Mouse (Mus musculus) neutrophil, adult 83 days (primary cell): ENCODE results near the gene Nr1i3. TPM values are rescaled to one million over a fixed set of nuclear protein-coding genes. Genes with fewer than 3 reads are reported as not detected.

Experiments
- total RNA-seq, 2 experiments: library from RNA; stranded (reverse); gene quantifications; one replicate each; pipeline ENCODE4 v1.2.4; 2023

Nr1i3 gene
- total RNA-seq: not detected

DNA sequence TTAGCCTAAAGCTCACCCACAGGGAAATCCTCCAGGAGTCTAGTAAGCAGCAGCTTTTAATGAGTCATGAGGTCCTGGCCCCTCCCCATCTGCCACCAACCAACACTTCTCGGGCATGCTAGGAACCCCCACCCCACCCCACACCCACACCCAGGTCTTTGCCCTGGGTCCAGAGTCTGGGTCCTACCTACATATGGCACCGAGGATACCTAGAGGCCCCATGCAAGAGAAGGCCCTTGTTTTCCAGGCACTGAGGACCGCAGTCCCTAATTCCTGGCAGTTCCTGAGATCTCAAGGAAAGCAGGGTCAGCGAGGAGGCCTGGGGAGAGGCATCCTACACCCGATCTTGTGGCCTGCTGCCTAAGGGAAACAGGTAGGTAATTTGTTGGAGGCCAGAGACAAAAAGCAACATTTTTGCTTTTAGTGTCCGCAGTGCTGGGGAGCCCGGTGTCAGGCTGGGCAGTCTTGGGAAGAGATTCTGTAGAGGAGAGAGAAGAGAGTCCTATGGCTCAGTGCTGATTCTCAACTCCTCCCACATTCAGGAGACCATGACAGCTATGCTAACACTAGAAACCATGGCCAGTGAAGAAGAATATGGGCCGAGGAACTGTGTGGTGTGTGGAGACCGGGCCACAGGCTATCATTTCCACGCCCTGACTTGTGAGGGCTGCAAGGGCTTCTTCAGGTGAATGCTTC is at the start of gene Nr1i3:
TSS of gene Nr1i3 (plus strand) at position 170 of the 696 bp plus-strand sequence.

DNA sequence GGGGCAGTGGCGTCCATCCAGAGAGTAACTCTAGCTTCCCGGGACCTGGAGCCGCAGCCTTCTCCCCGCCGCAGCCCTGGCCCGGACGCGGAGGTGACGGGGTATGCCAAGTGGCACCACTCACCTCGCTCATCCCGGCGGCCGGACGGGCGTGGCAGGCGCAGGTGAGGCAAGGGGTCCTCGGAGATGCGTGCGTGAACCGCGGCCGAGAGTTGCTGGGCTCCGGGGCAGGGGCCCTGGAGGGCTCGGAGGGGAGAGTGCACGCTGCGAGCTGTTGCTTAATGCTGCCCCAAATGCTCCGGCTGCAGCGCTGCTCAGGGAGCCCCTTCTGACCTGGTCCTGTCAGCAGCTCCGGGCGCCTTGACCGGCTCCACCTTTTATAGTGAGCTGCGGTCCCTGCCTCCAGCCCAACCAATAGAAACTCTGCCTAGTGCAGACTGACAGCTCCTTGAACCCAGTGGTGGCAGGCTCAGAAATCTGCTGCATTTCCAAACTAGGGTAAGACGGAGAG is 17.8 kb upstream of the Nr1i3 start, which contains the start of gene Pcp4l1:
TSS of gene Pcp4l1 (minus strand) at position 382 of the 511 bp plus-strand sequence.

DNA sequence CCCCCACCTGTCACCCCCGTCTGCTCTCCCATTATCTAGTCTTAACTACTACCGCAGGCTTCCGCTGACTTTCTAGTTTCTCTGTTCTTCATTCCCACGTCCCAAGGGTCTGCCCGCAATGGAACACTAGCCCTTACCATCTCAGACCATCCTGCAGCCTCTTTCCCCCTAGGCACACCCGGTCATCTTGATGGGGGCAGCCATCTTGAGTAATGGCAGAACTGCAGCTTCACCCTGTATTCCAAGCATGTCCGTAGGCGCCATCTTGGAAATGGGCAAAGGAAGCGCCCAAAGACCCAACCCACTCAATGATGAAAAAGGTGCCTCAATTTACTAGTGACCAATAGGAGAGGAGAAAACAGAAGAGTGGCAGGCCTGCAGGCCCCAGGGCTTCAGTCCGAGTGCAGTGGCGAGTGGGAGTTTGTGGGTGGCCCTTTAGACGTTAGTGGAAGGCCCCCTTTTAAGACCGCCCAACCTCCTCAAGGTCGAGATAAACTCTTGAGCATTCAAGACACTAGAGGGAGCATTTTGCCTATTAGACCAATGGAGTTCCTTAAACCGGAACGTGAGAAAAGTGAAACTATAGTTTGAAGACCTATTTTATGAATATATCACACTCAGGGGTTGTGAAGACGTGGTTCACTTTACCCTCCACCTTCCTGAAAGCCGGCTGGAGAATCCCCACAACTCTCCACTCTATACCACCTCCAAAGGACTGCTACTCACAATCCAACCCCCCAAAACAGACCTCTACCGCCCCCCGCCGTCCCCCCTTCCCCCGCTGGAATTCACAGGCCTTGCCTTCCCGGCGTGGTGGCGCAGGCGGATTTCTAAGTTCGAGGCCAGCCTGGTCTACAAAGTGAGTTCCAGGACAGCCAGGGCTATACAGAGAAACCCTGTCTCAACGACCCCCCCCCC is 8.7 kb downstream of the Nr1i3 start, which contains the start of gene Tomm40l:
TSS of gene Tomm40l (minus strand) at position 277 of the 918 bp plus-strand sequence.

GRCm38 (mm10) chr1:171224857-171225256 is 11.1 kb downstream of the Nr1i3 start, which contains the start of gene Apoa2:
Gene Apoa2 (plus strand): TSS chr1:171225054.

GRCm38 (mm10) chr1:171234126-171234525 is 20.4 kb downstream of the Nr1i3 start, which contains the start of gene Fcer1g:
Gene Fcer1g (minus strand): TSS chr1:171234365.

GRCm38 (mm10) chr1:171249913-171250600 is 36.3 kb downstream of the Nr1i3 start, which contains the start of gene Adamts4:
Gene Adamts4 (plus strand): TSS chr1:171250421.

DNA sequence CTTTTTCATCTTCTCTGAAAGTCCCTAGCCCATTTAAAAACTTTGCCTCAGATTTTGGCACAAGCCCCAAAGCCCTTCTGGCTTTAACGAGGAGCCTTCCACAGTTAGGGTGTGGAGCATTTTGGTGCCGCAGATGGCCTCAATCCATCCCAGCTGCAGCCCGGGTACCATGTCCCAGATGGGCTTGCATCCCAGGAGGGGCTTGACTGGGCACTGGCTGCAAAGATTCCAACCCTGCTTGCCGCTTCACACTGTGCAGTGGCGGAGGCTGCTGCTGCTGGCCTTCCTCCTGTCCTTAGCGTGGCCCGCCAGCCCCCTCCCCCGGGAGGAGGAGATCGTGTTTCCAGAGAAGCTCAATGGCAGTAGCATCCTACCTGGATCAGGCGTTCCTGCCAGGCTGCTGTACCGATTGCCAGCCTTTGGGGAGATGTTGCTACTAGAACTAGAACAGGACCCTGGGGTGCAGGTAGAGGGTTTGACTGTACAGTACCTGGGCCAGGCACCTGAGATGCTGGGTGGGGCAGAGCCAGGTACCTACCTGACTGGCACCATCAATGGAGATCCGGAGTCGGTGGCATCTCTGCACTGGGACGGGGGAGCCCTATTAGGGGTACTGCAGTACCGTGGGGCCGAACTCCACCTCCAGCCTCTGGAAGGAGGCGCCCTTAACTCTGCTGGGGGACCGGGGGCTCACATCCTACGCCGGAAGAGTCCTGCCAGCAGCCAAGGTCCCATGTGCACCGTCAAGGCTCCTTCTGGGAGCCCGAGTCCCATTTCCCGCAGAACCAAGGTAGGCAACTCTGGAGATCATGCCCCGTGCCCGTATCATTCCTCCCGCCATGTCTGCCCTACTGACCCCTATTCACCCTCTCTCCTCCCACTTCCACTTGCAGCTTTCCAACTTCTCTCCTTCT is 37.2 kb downstream of the Nr1i3 start, which contains the start of gene Ndufs2:
TSS of gene Ndufs2 (minus strand) at position 709 of the 914 bp plus-strand sequence.

DNA sequence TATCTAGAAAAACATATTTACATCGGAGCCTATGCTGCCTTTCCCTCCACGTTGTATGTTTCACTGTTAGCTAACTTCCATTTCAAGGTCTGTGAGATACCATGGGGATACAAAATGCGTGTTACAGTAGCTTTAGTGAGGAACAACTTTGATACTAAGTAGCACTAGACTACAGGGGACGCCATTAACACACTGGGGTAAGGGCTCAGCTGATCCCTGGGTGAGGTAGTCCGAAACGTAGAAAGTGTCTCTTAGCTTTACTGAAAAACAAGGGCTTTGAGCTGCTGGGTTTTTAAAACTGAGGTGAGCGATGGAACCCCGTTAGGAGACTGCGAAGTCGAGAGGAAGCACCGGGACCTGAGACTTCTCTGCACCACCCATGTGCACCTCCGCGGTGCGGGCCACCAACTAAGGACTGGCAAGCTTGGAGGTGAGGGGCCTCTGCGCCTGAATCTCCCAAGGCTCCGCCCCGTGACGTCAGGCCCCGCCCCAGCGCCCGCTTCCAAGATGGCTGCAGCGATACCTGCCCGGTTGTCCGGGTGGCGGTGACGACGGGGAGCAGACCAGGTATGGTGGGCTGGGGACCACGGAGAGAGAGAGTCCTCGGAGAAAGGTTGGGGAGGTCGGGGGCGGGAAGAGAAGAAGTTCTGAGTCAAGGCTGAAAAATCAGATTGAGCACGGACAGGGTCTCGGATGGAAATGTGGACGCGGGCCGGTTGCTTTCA is 56.2 kb downstream of the Nr1i3 start, which contains the start of gene B4galt3:
TSS of gene B4galt3 (plus strand) at position 481 of the 725 bp plus-strand sequence.

Other genes with a start within 250 kb of the Nr1i3 start
- 100 to 1,000 TPM in 1 of 2 experiments, 10 to 100 TPM in 1; 92.8 to 105 TPM for gene Fcgr2b, start 237.4 kb upstream of the Nr1i3 start, total RNA-seq
- gene Fcgr4, start 195.1 kb upstream of the Nr1i3 start, total RNA-seq: 10 to 100 TPM; 69.2 to 69.8 TPM
- 100 to 1,000 TPM; 397 to 420 TPM for gene Fcgr3, start 149.0 kb upstream of the Nr1i3 start, total RNA-seq
- gene Cfap126, start 100.1 kb upstream of the Nr1i3 start, total RNA-seq: under 1 TPM in 1 of 2 experiments, not detected in 1; 0.48 TPM
- 10 to 100 TPM; 90.5 to 99.9 TPM for gene Sdhc, start 63.4 kb upstream of the Nr1i3 start, total RNA-seq
- gene Mpz, start 63.3 kb upstream of the Nr1i3 start, total RNA-seq: not detected
- 1 to 10 TPM in 1 of 2 experiments, under 1 TPM in 1; 0.44 to 1.1 TPM for gene Pcp4l1, start 17.7 kb upstream of the Nr1i3 start, total RNA-seq
- gene Tomm40l, start 8.5 kb downstream of the Nr1i3 start, total RNA-seq: 10 to 100 TPM; 12.6 to 13.3 TPM
- not detected for gene Apoa2, start 11.1 kb downstream of the Nr1i3 start, total RNA-seq
- 1,000 to 10,000 TPM in 1 of 2 experiments, 100 to 1,000 TPM in 1; 983 to 1,080 TPM for gene Fcer1g, start 20.4 kb downstream of the Nr1i3 start, total RNA-seq
- not detected for gene Adamts4, start 36.5 kb downstream of the Nr1i3 start, total RNA-seq
- gene Ndufs2, start 37.4 kb downstream of the Nr1i3 start, total RNA-seq: 100 to 1,000 TPM in 1 of 2 experiments, 10 to 100 TPM in 1; 98.7 to 109 TPM
- 100 to 1,000 TPM; 117 to 119 TPM for gene B4galt3, start 56.4 kb downstream of the Nr1i3 start, total RNA-seq
- gene Ppox, start 67.2 kb downstream of the Nr1i3 start, total RNA-seq: 10 to 100 TPM; 80.1 to 81.5 TPM
- 10 to 100 TPM; 31.7 to 36.2 TPM for gene Usp21, start 74.0 kb downstream of the Nr1i3 start, total RNA-seq
- 10 to 100 TPM; 46.1 to 47.0 TPM for gene Ufc1, start 81.1 kb downstream of the Nr1i3 start, total RNA-seq
- 10 to 100 TPM; 27.2 to 28.6 TPM for gene Dedd, start 115.2 kb downstream of the Nr1i3 start, total RNA-seq
- gene Nit1, start 131.7 kb downstream of the Nr1i3 start, total RNA-seq: 10 to 100 TPM; 16.6 to 23.2 TPM
- gene Pfdn2, start 131.7 kb downstream of the Nr1i3 start, total RNA-seq: 10 to 100 TPM; 30.1 to 30.6 TPM
- not detected for gene Klhdc9, start 146.8 kb downstream of the Nr1i3 start, total RNA-seq
- 1 to 10 TPM; 1.1 to 1.5 TPM for gene Nectin4, start 156.1 kb downstream of the Nr1i3 start, total RNA-seq
- 100 to 1,000 TPM; 193 to 235 TPM for gene Arhgap30, start 175.0 kb downstream of the Nr1i3 start, total RNA-seq
- 10 to 100 TPM; 77.5 to 86.2 TPM for gene Usf1, start 197.3 kb downstream of the Nr1i3 start, total RNA-seq
- 1 to 10 TPM; 4.2 to 10.0 TPM for gene Tstd1, start 204.9 kb downstream of the Nr1i3 start, total RNA-seq
- 1 to 10 TPM in 1 of 2 experiments, under 1 TPM in 1; 0.18 to 1.3 TPM for gene F11r, start 223.6 kb downstream of the Nr1i3 start, total RNA-seq